Mouse (Mus musculus): ENCODE measurements at regions not wholly inside any gene's neighbourhood (a gene's known extent, or its start where the extent isn't known, plus 50 kb on each side); places are given as distances from the start of the nearest gene placed in this dataset.

DNA sequence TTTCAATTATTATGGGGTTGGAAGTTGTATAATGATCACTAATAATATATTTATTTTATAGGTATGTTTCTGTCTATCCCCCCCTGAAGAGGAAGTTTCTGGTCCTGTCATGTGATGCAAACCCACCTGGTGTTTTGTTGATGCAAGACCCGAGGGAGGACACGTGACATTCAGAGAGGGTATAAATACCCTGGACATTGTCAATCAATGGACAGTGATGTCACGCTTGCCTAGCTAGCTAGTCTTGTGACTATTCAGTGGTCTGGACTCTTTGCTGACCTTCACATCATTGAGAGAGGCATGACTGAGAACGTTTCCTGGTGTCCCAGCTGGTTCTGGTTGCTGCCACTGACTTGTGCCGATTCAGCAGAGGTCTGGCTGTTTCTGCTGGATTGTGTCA lies 93.0 kb upstream of the Fam98a start:
- H3K27ac ChIP-seq (replicated peaks; ENCODE audit: low read depth, low read length), result no peak overlapping the region
- H3K4me1 ChIP-seq (ENCODE audit: control insufficient read depth, insufficient read depth, low read length), result no peaks in the 10 kb centered on the region
- no peak for ATAC-seq (ENCODE audit: low FRiP score, low read depth)
- no peak overlapping the region for H3K9ac ChIP-seq (ENCODE audit: low read depth, low read length, severe bottlenecking)
- H3K36me3 ChIP-seq (ENCODE audit: control insufficient read depth, insufficient read depth, low read length), result no peaks in the 10 kb centered on the region
- H3K4me2 ChIP-seq (replicated peaks; ENCODE audit: low read depth, low read length, severe bottlenecking), result no peak overlapping the region
- no peaks in the 10 kb centered on the region for H3K9me3 ChIP-seq (ENCODE audit: control insufficient read depth, low read length)
- 80% methylated on average over 5 of the region's 5 CpGs for WGBS
- H3K4me3 ChIP-seq (replicated peaks; ENCODE audit: low read length), result no peak overlapping the region
- no peak for TF ChIP-seq POLR2A (IDR thresholded peaks at IDR 0.05; ENCODE audit: borderline replicate concordance, extremely low read depth, insufficient read depth, insufficient read length)
- H3K27me3 ChIP-seq (ENCODE audit: control insufficient read depth, insufficient read depth, low read length), result no peaks in the 10 kb centered on the region
- no peak for DNase-seq (ENCODE audit: low spot score)

DNA sequence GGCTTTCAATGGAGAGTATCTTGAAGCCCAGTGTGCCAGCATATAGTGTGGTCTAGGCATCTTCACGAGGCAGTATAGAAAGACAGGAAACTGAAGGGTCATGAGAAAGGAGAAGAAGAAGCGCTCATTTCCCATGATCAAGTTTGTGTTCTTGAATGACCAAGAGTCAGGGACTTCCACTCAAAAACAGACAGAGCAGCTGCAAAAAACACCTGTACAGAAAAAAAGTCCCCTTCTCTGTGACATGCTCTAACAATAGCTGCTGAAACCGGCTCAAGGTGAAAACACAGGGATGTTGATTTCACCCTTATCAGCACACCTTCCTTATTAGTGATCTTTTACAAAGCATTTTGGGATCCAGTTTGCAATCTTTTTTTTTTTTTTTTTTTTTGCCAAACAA lies 90.6 kb upstream of the Fam98a start:
- Histone ChIP-seq H3K27me3 (ENCODE audit: control insufficient read depth, insufficient read depth, low read length) (no peaks in the 10 kb centered on the region), H3K4me1 (ENCODE audit: control insufficient read depth, insufficient read depth, low read length) (no peaks in the 10 kb centered on the region), H3K27ac (replicated peaks; ENCODE audit: low read depth, low read length) (no peak overlapping the region), H3K4me2 (replicated peaks; ENCODE audit: low read depth, low read length, severe bottlenecking) (no peak overlapping the region), H3K9ac (ENCODE audit: low read depth, low read length, severe bottlenecking) (no peak overlapping the region), H3K9me3 (ENCODE audit: control insufficient read depth, low read length) (no peaks in the 10 kb centered on the region), H3K36me3 (ENCODE audit: control insufficient read depth, insufficient read depth, low read length) (no peaks in the 10 kb centered on the region), H3K4me3 (replicated peaks; ENCODE audit: low read length) (no peak overlapping the region)
- DNase-seq (ENCODE audit: low spot score), result no peak
- no peak for ATAC-seq (ENCODE audit: low FRiP score, low read depth)
- no peak for TF ChIP-seq POLR2A (IDR thresholded peaks at IDR 0.05; ENCODE audit: borderline replicate concordance, extremely low read depth, insufficient read depth, insufficient read length)
- WGBS, result 79% methylated on average over 3 of the region's 3 CpGs

GRCm38 (mm10) chr17:75641010-75641498 lies 89.3 kb upstream of the Fam98a start:
- Histone ChIP-seq H3K4me3 (replicated peaks; ENCODE audit: low read length) (no peak overlapping the region), H3K9ac (ENCODE audit: low read depth, low read length, severe bottlenecking) (no peak overlapping the region), H3K4me1 (ENCODE audit: control insufficient read depth, insufficient read depth, low read length) (no peaks in the 10 kb centered on the region), H3K27ac (replicated peaks; ENCODE audit: low read depth, low read length) (no peak overlapping the region), H3K4me2 (replicated peaks; ENCODE audit: low read depth, low read length, severe bottlenecking) (no peak overlapping the region), H3K36me3 (ENCODE audit: control insufficient read depth, insufficient read depth, low read length) (no peaks in the 10 kb centered on the region), H3K9me3 (ENCODE audit: control insufficient read depth, low read length) (no peaks in the 10 kb centered on the region), H3K27me3 (ENCODE audit: control insufficient read depth, insufficient read depth, low read length) (no peaks in the 10 kb centered on the region)
- 71% methylated on average over 6 of the region's 6 CpGs for WGBS
- DNase-seq (ENCODE audit: low spot score), result peak; percentile 44
- no peak for TF ChIP-seq POLR2A (IDR thresholded peaks at IDR 0.05; ENCODE audit: borderline replicate concordance, extremely low read depth, insufficient read depth, insufficient read length)
- ATAC-seq (ENCODE audit: low FRiP score, low read depth), result peak; percentile 47; the same call in 1 of the 2 replicates

- H3K36me3 ChIP-seq (ENCODE audit: control insufficient read depth, insufficient read depth, low read length), result no peaks in the 10 kb centered on the region
- H3K4me2 ChIP-seq (replicated peaks; ENCODE audit: low read depth, low read length, severe bottlenecking), result no peak overlapping the region
- no peak overlapping the region for H3K4me3 ChIP-seq (replicated peaks; ENCODE audit: low read length)
- no peaks in the 10 kb centered on the region for H3K27me3 ChIP-seq (ENCODE audit: control insufficient read depth, insufficient read depth, low read length)
- 79% methylated on average over 5 of the region's 5 CpGs for WGBS
- H3K9me3 ChIP-seq (ENCODE audit: control insufficient read depth, low read length), result no peaks in the 10 kb centered on the region
- no peaks in the 10 kb centered on the region for H3K4me1 ChIP-seq (ENCODE audit: control insufficient read depth, insufficient read depth, low read length)
- no peak overlapping the region for H3K27ac ChIP-seq (replicated peaks; ENCODE audit: low read depth, low read length)
- DNase-seq (ENCODE audit: low spot score) (no peak), ATAC-seq (ENCODE audit: low FRiP score, low read depth) (no peak; the same call in 1 of the 2 replicates)
- no peak overlapping the region for H3K9ac ChIP-seq (ENCODE audit: low read depth, low read length, severe bottlenecking)
- no peak for TF ChIP-seq POLR2A (IDR thresholded peaks at IDR 0.05; ENCODE audit: borderline replicate concordance, extremely low read depth, insufficient read depth, insufficient read length)
Measured at GRCm38 (mm10) chr17:75640575-75640974, 88.8 kb upstream of the Fam98a start.

- ATAC-seq (ENCODE audit: low FRiP score, low read depth), result no peak
- Histone ChIP-seq H3K9me3 (ENCODE audit: control insufficient read depth, low read length) (no peaks in the 10 kb centered on the region), H3K9ac (ENCODE audit: low read depth, low read length, severe bottlenecking) (no peak overlapping the region), H3K27me3 (ENCODE audit: control insufficient read depth, insufficient read depth, low read length) (no peaks in the 10 kb centered on the region), H3K4me1 (ENCODE audit: control insufficient read depth, insufficient read depth, low read length) (no peaks in the 10 kb centered on the region), H3K4me3 (replicated peaks; ENCODE audit: low read length) (no peak overlapping the region), H3K4me2 (replicated peaks; ENCODE audit: low read depth, low read length, severe bottlenecking) (no peak overlapping the region), H3K36me3 (ENCODE audit: control insufficient read depth, insufficient read depth, low read length) (no peaks in the 10 kb centered on the region), H3K27ac (replicated peaks; ENCODE audit: low read depth, low read length) (no peak overlapping the region)
- no peak for DNase-seq (ENCODE audit: low spot score)
- 85% methylated on average over 4 of the region's 4 CpGs for WGBS
- TF ChIP-seq POLR2A (IDR thresholded peaks at IDR 0.05; ENCODE audit: borderline replicate concordance, extremely low read depth, insufficient read depth, insufficient read length), result no peak
Measured at GRCm38 (mm10) chr17:75629857-75630256, 78.1 kb upstream of the Fam98a start.

GRCm38 (mm10) chr17:75619472-75619871 lies 67.7 kb upstream of the Fam98a start:
- WGBS, result 66% methylated on average over 3 of the region's 3 CpGs
- Histone ChIP-seq H3K9ac (ENCODE audit: low read depth, low read length, severe bottlenecking) (no peak overlapping the region), H3K27ac (replicated peaks; ENCODE audit: low read depth, low read length) (no peak overlapping the region), H3K4me1 (ENCODE audit: control insufficient read depth, insufficient read depth, low read length) (no peaks in the 10 kb centered on the region), H3K36me3 (ENCODE audit: control insufficient read depth, insufficient read depth, low read length) (no peaks in the 10 kb centered on the region), H3K4me2 (replicated peaks; ENCODE audit: low read depth, low read length, severe bottlenecking) (no peak overlapping the region), H3K9me3 (ENCODE audit: control insufficient read depth, low read length) (no peaks in the 10 kb centered on the region), H3K27me3 (ENCODE audit: control insufficient read depth, insufficient read depth, low read length) (no peaks in the 10 kb centered on the region), H3K4me3 (replicated peaks; ENCODE audit: low read length) (no peak overlapping the region)
- DNase-seq (ENCODE audit: low spot score) (peak; percentile 11), ATAC-seq (ENCODE audit: low FRiP score, low read depth) (no peak)
- no peak for TF ChIP-seq POLR2A (IDR thresholded peaks at IDR 0.05; ENCODE audit: borderline replicate concordance, extremely low read depth, insufficient read depth, insufficient read length)

Measured in limb, embryonic 14.5 days (tissue).